12 mouse cellular contexts compared by ENCODE assay signal in genomic region chr14:51014724-51015123, GRCm38 (mm10). TPM values are rescaled to one million over a fixed set of nuclear protein-coding genes. Genes with fewer than 3 reads are reported as not detected.
DNase-seq lines count a peak whose midpoint lies in the region; ATAC-seq lines count a peak whose summit lies in the region.
"Not testable (repeated sequence)": the region's sequence is repeated elsewhere in the genome, so short reads cannot be mapped to it uniquely, and the experiment has no call there.
"Had no signal": no experiment of that assay in that cellular context is flagged by ENCODE, and none has a peak within 500 bp of the region (broad histone marks: within the 10 kb centered on the region; RNA-seq: fewer than 3 reads in every experiment).

No protein-coding gene starts in this region.

- H3K27me3 ChIP-seq in intestine, embryonic 16.5 days (replicated peaks; ENCODE audit: control insufficient read depth, insufficient read depth, low read length), result not testable (repeated sequence)

- H3K4me1 ChIP-seq in intestine, embryonic 16.5 days (ENCODE audit: control insufficient read depth, insufficient read depth, low read length), result not testable (repeated sequence)

- H3K9ac ChIP-seq in intestine, embryonic 16.5 days (ENCODE audit: low read depth, low read length), result not testable (repeated sequence)

- WGBS in intestine, embryonic 16.5 days, result 69% methylated on average over 3 of the region's 3 CpGs

- not testable (repeated sequence) for H3K27ac ChIP-seq in intestine, embryonic 16.5 days (ENCODE audit: low read length)

- not testable (repeated sequence) for H3K4me2 ChIP-seq in intestine, embryonic 16.5 days (ENCODE audit: low read depth, low read length)

- DNase-seq in ES-CJ7 (ENCODE audit: low read depth, low spot score), result peak; percentile 60
- DNase-seq in R1 (ENCODE audit: low read depth, low spot score), result peak; percentile 77
- peak; percentile 49 for DNase-seq in ZHBTc4 (ENCODE audit: low read depth, low spot score)

- not testable (repeated sequence) for H3K4me3 ChIP-seq in intestine, embryonic 16.5 days (ENCODE audit: low read length)

- not testable (repeated sequence) for H3K9me3 ChIP-seq in intestine, embryonic 16.5 days (ENCODE audit: control insufficient read depth, low read length)

- 0 out of 2 replicates have a peak, but pooled peaks have one; percentile 58 for ATAC-seq in intestine, embryonic 16.5 days

- H3K36me3 ChIP-seq in intestine, embryonic 16.5 days (ENCODE audit: control insufficient read depth, insufficient read depth, low read length), result not testable (repeated sequence)

RNA-seq across cellular contexts. Expression of gene Rnase10, which starts 7.2 kb away (rescaled TPM):
- 0.20 and 0.29 TPM in 2 replicates for polyA plus RNA-seq in intestine, embryonic 16.5 days (2015; fragmentation: Nextera tagmentation; extraction: Ambion mirVana)
- polyA plus RNA-seq: activated CD4-positive, CD25-positive, alpha-beta regulatory T cell, adult 4 months; adrenal gland, adult 2 months; brain, embryonic 14.5 days; CD4-positive, CD25-positive, alpha-beta regulatory T cell, adult 4 months; cerebellum, adult 2 months; G1E; Patski had no signal

RNA-seq across cellular contexts. Expression of gene Rnase9, which starts 26.9 kb away (rescaled TPM):
- polyA plus RNA-seq in intestine, embryonic 16.5 days (2015; fragmentation: Nextera tagmentation; extraction: Ambion mirVana), result not detected in 2 replicates
- polyA plus RNA-seq: activated CD4-positive, CD25-positive, alpha-beta regulatory T cell, adult 4 months; adrenal gland, adult 2 months; brain, embryonic 14.5 days; C2C12; CD4-positive, CD25-positive, alpha-beta regulatory T cell, adult 4 months; cerebellum, adult 2 months; G1E; Patski had no signal

RNA-seq across cellular contexts. Expression of gene Rnase11, which starts 35.2 kb away (rescaled TPM):
- not detected in 2 replicates for polyA plus RNA-seq in intestine, embryonic 16.5 days (2015; fragmentation: Nextera tagmentation; extraction: Ambion mirVana)
- polyA plus RNA-seq: activated CD4-positive, CD25-positive, alpha-beta regulatory T cell, adult 4 months; adrenal gland, adult 2 months; brain, embryonic 14.5 days; C2C12; CD4-positive, CD25-positive, alpha-beta regulatory T cell, adult 4 months; cerebellum, adult 2 months; G1E; Patski had no signal

RNA-seq across cellular contexts. Expression of gene Rnase12, which starts 42.7 kb away (rescaled TPM):
- 0.37 and 0.54 TPM in 2 replicates for polyA plus RNA-seq in intestine, embryonic 16.5 days (2015; fragmentation: Nextera tagmentation; extraction: Ambion mirVana)
- polyA plus RNA-seq: activated CD4-positive, CD25-positive, alpha-beta regulatory T cell, adult 4 months; adrenal gland, adult 2 months; brain, embryonic 14.5 days; C2C12; CD4-positive, CD25-positive, alpha-beta regulatory T cell, adult 4 months; cerebellum, adult 2 months; G1E; Patski had no signal

RNA-seq across cellular contexts. Expression of gene Pnp2, which starts 58.9 kb away (rescaled TPM):
- 3.7 and 5.3 TPM in 2 replicates for polyA plus RNA-seq in intestine, embryonic 16.5 days (2015; fragmentation: Nextera tagmentation; extraction: Ambion mirVana)
- polyA plus RNA-seq: G1E had no signal
